Mouse (Mus musculus) midbrain, embryonic 12.5 days (tissue): Measurements from ENCODE around the gene Gm28308. TPM values are rescaled to one million over a fixed set of nuclear protein-coding genes. Genes with fewer than 3 reads are reported as not detected.

ENCODE experiments used
- ATAC-seq: fragments of 200-750 bp; cut with Nextera tagmentation; 2 replicates; pipeline ENCODE4 v1.8.0; 2017; ENCODE audit warnings: low read depth, moderate TSS enrichment, moderate library complexity; ENCODE audit not compliant: low FRiP score
- H3K27ac ChIP-seq: fragments of 300-500 bp; sonication (generic); replicated peaks from 2 replicates; pipeline ENCODE4 v1.5.1; 2016; ENCODE audit warnings: mild to moderate bottlenecking
- H3K27me3 ChIP-seq: fragments of 300-500 bp; sonication (generic); 2 replicates; pipeline ENCODE4 v1.6.1; 2016; ENCODE audit warnings: mild to moderate bottlenecking
- H3K36me3 ChIP-seq: fragments of 300-500 bp; sonication (generic); 2 replicates; pipeline ENCODE4 v1.6.1; 2016
- H3K4me1 ChIP-seq: fragments of 300-500 bp; sonication (generic); 2 replicates; pipeline ENCODE4 v1.6.1; 2016
- H3K4me2 ChIP-seq: fragments of 300-500 bp; sonication (generic); replicated peaks from 2 replicates; pipeline ENCODE4 v1.6.1; 2016; ENCODE audit warnings: mild to moderate bottlenecking, moderate library complexity
- H3K4me3 ChIP-seq: fragments of 300-500 bp; sonication (generic); 2 replicates; pipeline ENCODE4 v1.5.1; 2016; ENCODE audit warnings: mild to moderate bottlenecking
- H3K9ac ChIP-seq: fragments of 300-500 bp; sonication (generic); replicated peaks from 2 replicates; pipeline ENCODE4 v1.6.1; 2016; ENCODE audit warnings: mild to moderate bottlenecking, moderate library complexity
- H3K9me3 ChIP-seq: fragments of 300-500 bp; sonication (generic); 2 replicates; pipeline ENCODE4 v1.6.1; 2016; ENCODE audit warnings: mild to moderate bottlenecking
- WGBS: fragments of 180-500 bp; shearing (Covaris S2); methylation state at CpG from one replicate; pipeline ENCODE4 v1.1.7; 2016; 5-methylcytosine and 5-hydroxymethylcytosine counted together
- polyA plus RNA-seq: library from polyadenylated mRNA; unstranded; fragments of >200 nt; fragmentation: Nextera tagmentation; extraction: Ambion mirVana; gene quantifications from 2 replicates; pipeline ENCODE4 v1.2.1, GENCODE M21; 2016

The Gm28308 gene
- polyA plus RNA-seq, 1 experiment from 2014 or later: not detected

DNA sequence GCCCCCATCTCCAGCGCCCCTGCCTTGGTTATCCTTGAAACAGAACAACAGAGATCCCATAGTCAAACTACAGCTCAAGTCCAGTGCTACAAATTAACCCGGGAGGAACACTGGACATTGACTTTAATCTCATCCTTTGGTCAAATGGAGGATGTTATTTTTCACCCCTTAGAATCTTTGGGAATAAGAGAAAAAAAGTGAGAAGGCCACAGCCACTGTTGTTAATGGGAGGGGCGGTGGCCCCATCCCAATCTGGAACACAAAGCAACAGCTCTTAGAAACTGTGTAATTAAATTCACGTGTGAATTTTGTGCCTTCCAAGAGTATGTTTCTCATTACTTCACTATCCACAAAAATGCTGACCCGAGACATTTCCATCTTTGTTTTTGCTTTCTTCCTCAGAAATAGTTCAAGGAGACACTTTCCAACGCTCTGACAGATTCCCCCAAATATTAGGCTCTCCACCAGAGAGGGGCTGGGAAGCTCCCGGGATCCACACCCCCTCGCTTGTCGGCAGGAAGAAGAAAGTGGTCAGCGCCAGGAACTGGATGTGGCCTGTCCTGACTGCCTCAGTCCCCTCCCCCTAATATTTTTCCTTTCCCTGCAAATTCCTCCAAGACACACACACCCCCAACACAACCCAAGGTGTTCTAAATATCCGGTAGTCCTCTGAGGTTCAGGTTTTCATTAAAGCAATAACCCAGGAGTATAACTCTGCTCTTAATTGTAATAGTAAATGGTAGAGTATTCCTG is 14.5 kb upstream of the Gm28308 start:
- H3K9me3 ChIP-seq: no peaks in the 10 kb centered on the region
- H3K4me1 ChIP-seq: no peaks in the 10 kb centered on the region
- H3K27me3 ChIP-seq: peaks cover 94% of the 10 kb centered on the region
- no peak overlapping the region for H3K27ac ChIP-seq
- no peak overlapping the region for H3K4me3 ChIP-seq
- H3K4me2 ChIP-seq: no peak overlapping the region
- ATAC-seq: no peak
- no peaks in the 10 kb centered on the region for H3K36me3 ChIP-seq
- H3K9ac ChIP-seq: no peak overlapping the region
- WGBS: 2% methylated on average over 11 of the region's 11 CpGs

DNA sequence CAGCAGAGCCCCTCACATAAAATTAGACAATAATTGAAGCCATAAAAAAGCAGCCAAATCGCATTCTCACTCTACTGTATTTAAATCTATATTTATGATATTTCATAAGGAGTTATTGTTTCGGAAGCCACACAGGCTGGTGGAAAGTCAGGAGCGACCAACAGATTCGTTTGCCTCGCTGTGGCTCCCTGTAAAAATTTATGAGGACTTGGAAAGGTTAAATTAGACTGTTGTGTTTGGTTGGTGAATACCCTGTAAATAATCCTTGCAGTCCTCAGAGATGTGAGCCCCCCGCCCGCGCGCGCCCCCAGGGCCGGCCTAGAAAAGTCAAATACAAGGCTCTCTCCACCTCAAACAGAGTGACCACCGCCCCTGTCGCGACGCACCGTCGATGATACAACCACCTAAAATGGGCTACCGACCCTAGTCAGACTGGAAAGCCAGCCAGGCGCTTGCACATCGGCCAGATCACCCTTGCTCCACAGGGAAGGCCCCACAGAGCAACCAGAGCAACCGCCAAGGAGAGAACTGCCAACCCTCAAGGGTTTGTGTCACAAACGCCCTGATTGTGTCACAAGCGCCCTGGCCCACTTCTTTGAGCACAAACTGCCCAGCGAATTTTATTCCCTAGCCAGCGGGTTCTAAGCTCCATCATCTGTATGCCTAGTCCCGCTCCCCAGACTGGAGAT is 13.6 kb upstream of the Gm28308 start:
- H3K36me3 ChIP-seq: no peaks in the 10 kb centered on the region
- H3K4me3 ChIP-seq: no peak overlapping the region
- peaks cover 94% of the 10 kb centered on the region for H3K27me3 ChIP-seq
- no peak overlapping the region for H3K27ac ChIP-seq
- H3K4me1 ChIP-seq: no peaks in the 10 kb centered on the region
- H3K9me3 ChIP-seq: no peaks in the 10 kb centered on the region
- H3K4me2 ChIP-seq: no peak overlapping the region
- 4% methylated on average over 26 of the region's 26 CpGs for WGBS
- H3K9ac ChIP-seq: no peak overlapping the region
- no peak for ATAC-seq

DNA sequence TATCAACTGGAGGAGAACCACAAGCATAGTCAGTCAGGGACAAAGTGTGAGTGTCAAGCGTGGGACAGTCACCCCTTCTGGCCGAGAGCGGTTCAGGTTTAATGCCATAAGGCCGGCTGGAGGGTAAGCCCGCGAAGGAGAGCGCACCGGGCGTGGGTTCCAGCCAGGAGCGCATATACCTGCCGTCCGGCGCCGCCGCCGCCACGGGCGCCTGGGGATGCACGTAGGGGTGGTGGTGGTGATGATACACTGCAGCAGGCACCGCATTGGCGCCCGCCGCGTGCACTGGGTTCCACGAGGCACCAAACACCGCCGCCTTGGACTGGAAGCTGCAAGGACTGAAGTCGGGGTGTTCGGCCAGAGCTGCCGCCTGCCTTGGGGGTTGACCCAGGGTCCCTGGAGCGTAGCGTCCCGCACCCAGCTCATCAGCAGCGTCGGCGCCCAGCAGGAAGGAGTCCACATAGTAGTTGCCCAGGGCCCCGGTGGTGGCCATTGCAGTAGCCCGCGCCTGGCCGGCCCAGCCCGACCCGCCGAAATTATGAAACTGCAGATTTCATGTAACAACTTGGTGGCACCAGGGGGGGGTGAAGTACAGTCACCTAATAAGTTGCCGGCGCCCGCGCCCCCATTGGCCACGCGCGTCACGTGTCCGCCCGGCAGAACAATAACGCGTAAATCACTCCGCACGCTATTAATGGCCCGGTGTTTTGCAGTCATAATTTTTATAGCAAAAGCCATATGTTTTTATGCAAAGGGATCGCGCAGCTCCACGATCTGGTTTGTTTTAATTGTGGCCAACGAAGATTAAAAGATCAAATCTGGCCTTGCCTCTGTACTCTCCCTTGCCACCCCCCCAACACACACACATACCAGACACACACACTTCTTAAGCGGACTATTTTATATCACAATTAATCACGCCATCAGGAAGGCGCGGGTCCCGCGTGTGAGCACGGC is 12.8 kb upstream of the Gm28308 start:
- H3K9me3 ChIP-seq: no peaks in the 10 kb centered on the region
- H3K4me2 ChIP-seq: no peak overlapping the region
- 0 out of 2 replicates have a peak overlapping the region, but pooled peaks have one; percentile 10 for H3K4me3 ChIP-seq
- H3K4me1 ChIP-seq: peaks cover 4% of the 10 kb centered on the region
- no peak overlapping the region for H3K27ac ChIP-seq
- WGBS: 3% methylated on average over 68 of the region's 69 CpGs
- H3K36me3 ChIP-seq: no peaks in the 10 kb centered on the region
- H3K27me3 ChIP-seq: peaks cover 98% of the 10 kb centered on the region
- no peak for ATAC-seq
- H3K9ac ChIP-seq: no peak overlapping the region

DNA sequence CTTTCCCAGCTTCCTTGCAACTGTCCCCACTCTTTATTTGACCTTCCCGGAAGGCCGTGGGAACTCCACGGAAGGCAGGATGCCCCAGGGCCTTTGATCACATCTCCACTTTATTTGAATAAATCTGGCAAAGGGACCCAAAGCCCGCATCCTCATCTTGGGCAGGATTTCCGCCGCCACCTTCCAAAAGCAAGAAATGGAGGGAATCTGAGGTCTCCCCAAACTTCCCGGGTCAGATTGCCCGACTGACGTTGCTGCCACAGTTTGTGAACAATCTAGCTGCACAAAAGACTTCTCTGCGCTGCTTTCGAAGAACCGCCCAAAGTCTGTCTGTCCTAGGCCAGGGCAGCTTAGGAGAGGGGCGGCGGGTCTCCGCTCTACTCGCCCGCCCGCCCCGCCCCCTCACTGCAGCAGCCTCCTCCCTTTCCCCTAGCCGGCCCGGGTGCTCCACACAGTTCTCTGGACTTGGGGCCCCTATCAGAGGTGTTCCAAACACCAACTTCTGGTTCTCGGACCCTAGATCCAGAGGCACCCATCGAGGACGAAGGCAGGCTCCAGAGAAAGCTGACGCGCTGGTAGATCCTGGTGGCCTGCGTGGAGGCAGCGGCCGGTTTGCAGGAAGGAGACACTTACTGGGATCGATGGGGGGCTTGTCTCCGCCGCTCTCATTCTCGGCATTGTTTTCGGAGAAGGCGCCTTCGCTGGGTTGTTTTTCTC is 11.9 kb upstream of the Gm28308 start:
- Histone ChIP-seq H3K36me3 (no peaks in the 10 kb centered on the region), H3K4me2 (no peak overlapping the region), H3K27me3 (peaks cover 98% of the 10 kb centered on the region), H3K4me3 (no peak overlapping the region), H3K4me1 (peaks cover 4% of the 10 kb centered on the region), H3K27ac (no peak overlapping the region), H3K9ac (no peak overlapping the region), H3K9me3 (no peaks in the 10 kb centered on the region)
- WGBS: 2% methylated on average over 36 of the region's 36 CpGs
- no peak for ATAC-seq

DNA sequence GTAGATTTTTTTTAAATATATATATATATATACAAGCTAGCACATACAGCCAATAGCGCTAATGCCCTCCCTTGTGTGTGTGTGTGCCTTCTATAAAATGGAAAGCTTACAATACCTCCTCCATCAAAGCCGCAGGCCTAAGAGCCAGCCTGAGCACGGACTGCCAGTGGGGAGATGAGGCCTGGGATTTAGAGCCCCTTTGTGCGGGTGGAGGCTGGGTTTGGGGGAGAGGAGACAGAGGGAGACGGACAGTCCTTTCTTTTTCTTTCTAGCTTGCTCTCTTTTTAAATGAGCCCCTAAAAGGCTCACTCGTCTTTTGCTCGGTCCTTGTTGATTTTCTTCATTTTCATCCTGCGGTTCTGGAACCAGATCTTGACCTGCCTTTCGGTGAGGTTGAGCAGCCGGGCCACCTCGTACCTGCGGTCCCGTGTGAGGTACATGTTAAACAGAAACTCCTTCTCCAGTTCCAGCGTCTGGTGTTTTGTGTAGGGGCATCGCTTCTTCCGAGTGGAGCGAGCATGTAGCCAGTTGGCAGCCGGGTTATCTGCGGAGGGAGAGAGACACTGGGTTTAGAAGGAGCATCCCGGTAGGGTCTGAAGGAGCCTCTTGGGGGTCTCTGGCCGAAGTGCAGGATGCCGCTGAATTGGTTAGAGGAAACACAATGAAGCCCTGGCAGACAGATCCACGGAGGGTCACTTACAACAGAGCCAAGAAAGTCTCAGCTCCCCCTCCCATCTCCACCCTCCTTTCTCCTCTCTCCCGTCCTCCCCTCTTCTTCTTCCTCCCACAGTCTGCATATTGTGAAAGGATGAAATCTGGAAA is 11.0 kb upstream of the Gm28308 start:
- no peaks in the 10 kb centered on the region for H3K9me3 ChIP-seq
- no peak overlapping the region for H3K4me2 ChIP-seq
- WGBS: 2% methylated on average over 24 of the region's 24 CpGs
- peaks cover 98% of the 10 kb centered on the region for H3K27me3 ChIP-seq
- ATAC-seq: no peak
- H3K27ac ChIP-seq: no peak overlapping the region
- no peak overlapping the region for H3K9ac ChIP-seq
- peaks cover 4% of the 10 kb centered on the region for H3K4me1 ChIP-seq
- no peaks in the 10 kb centered on the region for H3K36me3 ChIP-seq
- no peak overlapping the region for H3K4me3 ChIP-seq

DNA sequence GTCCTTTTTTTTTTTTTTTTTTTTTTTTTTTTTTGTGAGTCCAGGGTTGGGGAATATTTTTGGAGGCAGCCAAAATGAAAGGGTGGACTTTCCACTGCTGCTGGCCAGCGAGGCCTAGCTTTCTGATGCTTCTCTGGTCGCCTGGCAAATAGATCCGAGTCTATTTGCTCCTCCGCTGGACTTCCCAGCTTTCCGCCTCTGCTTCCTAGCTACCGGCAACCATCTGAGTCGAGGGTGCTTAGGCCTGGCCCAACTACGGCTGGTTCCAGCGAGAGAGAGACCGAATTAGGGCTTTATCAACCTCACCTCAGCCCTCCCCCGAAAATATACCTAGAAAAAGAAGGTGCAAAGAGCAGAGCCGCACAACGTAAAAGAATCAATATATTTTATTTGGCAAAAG is 9.6 kb upstream of the Gm28308 start:
- peaks cover 100% of the 10 kb centered on the region for H3K27me3 ChIP-seq

DNA sequence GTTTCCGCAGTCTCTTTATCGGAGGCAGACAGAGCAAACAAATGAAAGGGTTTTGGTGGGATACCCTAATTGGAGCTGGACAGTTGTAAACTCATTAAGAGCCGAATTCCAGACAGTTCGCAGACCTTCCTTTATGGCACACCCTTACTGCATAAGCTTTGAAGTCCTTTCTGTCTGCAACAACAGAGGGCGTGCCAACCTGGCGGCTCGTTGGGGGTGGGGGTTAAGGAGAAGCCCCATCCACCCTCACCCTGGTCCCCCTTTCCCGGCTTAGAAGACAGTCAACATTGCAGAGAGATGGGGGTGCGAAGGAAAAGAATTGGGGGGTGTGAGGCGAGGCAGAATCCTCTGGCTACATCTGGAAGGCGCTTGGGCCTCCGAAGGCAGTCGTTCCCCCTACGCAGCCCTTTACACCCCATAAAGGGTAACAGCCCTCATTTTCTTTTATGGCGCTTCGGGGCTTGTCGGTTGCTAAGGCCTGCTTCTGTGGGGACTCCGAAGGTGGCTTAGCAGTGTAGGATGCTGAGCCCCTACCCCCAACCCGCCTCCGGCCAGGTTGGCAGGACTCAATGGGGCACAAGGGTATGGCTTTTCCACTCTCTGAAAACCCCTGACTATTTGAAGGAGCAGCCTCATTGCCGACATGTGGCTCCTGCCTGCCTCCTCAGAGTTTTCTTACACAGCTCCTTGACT is 9.0 kb upstream of the Gm28308 start:
- peaks cover 100% of the 10 kb centered on the region for H3K27me3 ChIP-seq
- peak overlapping the region; percentile 70 for H3K4me2 ChIP-seq
- no peak overlapping the region for H3K4me3 ChIP-seq
- no peak for ATAC-seq
- H3K9me3 ChIP-seq: no peaks in the 10 kb centered on the region
- no peak overlapping the region for H3K27ac ChIP-seq
- WGBS: 5% methylated on average over 21 of the region's 21 CpGs
- no peak overlapping the region for H3K9ac ChIP-seq
- peaks cover 9% of the 10 kb centered on the region for H3K4me1 ChIP-seq
- H3K36me3 ChIP-seq: no peaks in the 10 kb centered on the region

More for the DNA sequence above, 9.6 kb upstream of the Gm28308 start:
- no peaks in the 10 kb centered on the region for H3K9me3 ChIP-seq
- WGBS: 7% methylated on average over 13 of the region's 13 CpGs
- H3K4me2 ChIP-seq: no peak overlapping the region
- no peaks in the 10 kb centered on the region for H3K36me3 ChIP-seq
- peaks cover 4% of the 10 kb centered on the region for H3K4me1 ChIP-seq
- no peak overlapping the region for H3K4me3 ChIP-seq
- H3K9ac ChIP-seq: no peak overlapping the region
- ATAC-seq: no peak
- no peak overlapping the region for H3K27ac ChIP-seq

DNA sequence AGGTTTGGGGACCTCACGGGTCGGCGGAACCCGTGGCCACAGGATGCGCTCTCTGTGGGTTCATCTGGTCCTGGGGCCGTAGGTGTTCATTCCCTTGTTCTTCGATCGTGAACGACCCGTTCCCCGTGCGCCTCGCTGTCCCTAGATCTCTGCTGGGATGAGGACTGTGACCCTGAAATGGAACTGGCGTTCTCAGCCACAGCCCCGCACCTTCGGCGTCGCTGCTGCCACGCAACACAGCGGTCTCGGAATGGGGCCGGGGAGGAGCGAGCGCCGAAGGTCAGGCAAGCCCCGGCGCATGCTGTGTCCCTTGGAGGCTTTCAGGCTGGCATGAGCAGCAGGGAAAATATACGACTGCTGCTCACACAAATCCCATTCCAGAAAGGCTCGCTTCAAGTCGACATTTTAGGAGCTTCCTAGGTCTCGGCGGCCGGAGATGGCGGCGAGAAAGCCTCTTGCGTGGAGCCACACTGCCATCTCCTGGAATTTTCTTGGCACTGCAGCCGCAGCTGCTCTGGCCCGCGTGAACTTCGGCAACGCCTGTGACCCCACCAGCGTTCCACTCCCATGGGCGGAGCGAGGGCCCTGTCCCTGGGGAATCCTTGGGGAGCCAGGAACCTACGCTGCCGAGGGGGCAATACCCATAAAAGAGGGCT is 8.3 kb upstream of the Gm28308 start, which contains the start of gene Hoxa7:
Hoxa7 (minus strand) TSS at position 518 of the 656 bp plus-strand sequence.
- H3K4me2 ChIP-seq: peak within 1 kb of the TSS; percentile 70
- H3K4me1 ChIP-seq: peaks cover 14% of the 10 kb centered on the region
- peak within 1 kb of the TSS; percentile 42 for H3K4me3 ChIP-seq
- no peaks in the 10 kb centered on the region for H3K36me3 ChIP-seq
- H3K27me3 ChIP-seq: peaks cover 100% of the 10 kb centered on the region
- peak; percentile 63 for ATAC-seq
- 1% methylated on average over 46 of the region's 46 CpGs for WGBS
- H3K9me3 ChIP-seq: no peaks in the 10 kb centered on the region
- no peak within 1 kb of the TSS for H3K27ac ChIP-seq
- peak within 1 kb of the TSS; percentile 46; the same call in 1 of the 2 replicates for H3K9ac ChIP-seq

DNA sequence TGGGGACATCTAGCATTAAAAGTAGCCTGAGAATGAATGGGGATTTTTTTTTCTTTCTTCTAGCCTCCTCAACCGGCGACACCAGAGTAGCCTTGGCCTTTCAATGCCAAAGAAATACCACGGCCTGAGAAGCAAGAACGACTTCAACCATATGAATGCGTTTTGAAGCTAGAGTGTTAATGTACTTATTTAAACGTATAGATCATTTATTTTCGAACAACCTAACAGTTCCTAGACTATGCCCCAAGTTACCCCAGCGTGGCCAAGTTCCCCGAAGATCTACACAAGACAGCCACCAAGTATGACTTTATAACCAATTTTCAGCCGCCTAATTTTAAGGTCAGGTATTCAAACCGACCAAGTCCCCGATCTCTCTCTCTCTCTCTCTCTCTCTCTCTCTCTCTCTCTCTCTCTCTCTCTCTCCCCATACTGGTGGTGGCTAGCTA is 7.7 kb upstream of the Gm28308 start:
- 9% methylated on average over 12 of the region's 12 CpGs for WGBS
- H3K9ac ChIP-seq: no peak overlapping the region
- peak overlapping the region; percentile 42; the same call in 1 of the 2 replicates for H3K4me3 ChIP-seq
- peaks cover 14% of the 10 kb centered on the region for H3K4me1 ChIP-seq
- H3K27ac ChIP-seq: no peak overlapping the region
- peaks cover 100% of the 10 kb centered on the region for H3K27me3 ChIP-seq
- H3K9me3 ChIP-seq: no peaks in the 10 kb centered on the region
- peak overlapping the region; percentile 70 for H3K4me2 ChIP-seq
- no peaks in the 10 kb centered on the region for H3K36me3 ChIP-seq
- no peak for ATAC-seq
